Mouse (Mus musculus) E14TG2a.4 (cell line): ENCODE results near the gene Sap25.

ENCODE experiments used
- CTCF ChIP-seq: conservative IDR thresholded peaks from 2 replicates; pipeline ENCODE4 v1.5.1; 2014; ENCODE audit warnings: low read length
- POU5F1 ChIP-seq: IDR thresholded peaks from 2 replicates; pipeline ENCODE4 v1.6.1; 2014; ENCODE audit warnings: low read length, borderline replicate concordance

GRCm38 (mm10) chr5:137654746-137655145, 13.6 kb downstream of the Sap25 start:
- TF ChIP-seq CTCF (peak; percentile 66), POU5F1 (no peak)
